Mouse (Mus musculus): ENCODE data around the gene Psenen.

- TF ChIP-seq CTCF (IDR thresholded peaks at IDR 0.05), result no peak
- TF ChIP-seq POLR2A (IDR thresholded peaks at IDR 0.05; ENCODE audit: insufficient read depth, low read depth, low read length), result no peak
- no peak for TF ChIP-seq EP300 (IDR thresholded peaks at IDR 0.05; ENCODE audit: insufficient read depth, low read depth, low read length)
Measured at GRCm38 (mm10) chr7:30604424-30604823, 41.0 kb upstream of the Psenen start.
